Mouse (Mus musculus) forebrain, embryonic 15.5 days (tissue): Measurements from ENCODE around the gene Defb45. TPM values are rescaled to one million over a fixed set of nuclear protein-coding genes. Genes with fewer than 3 reads are reported as not detected.

Source experiments
- ATAC-seq: fragments of 200-750 bp; cut with Nextera tagmentation; replicated peaks from 2 replicates; pipeline ENCODE4 v1.8.0; 2017; ENCODE audit warnings: mild to moderate bottlenecking, moderate TSS enrichment, moderate library complexity
- H3K27ac ChIP-seq: fragments of 300-500 bp; sonication (generic); replicated peaks from 2 replicates; pipeline ENCODE4 v1.5.1; 2015; ENCODE audit warnings: mild to moderate bottlenecking, inconsistent platforms
- H3K27me3 ChIP-seq: fragments of 300-500 bp; sonication (generic); 2 replicates; pipeline ENCODE4 v1.6.1; 2015; ENCODE audit warnings: inconsistent platforms
- H3K36me3 ChIP-seq: fragments of 300-500 bp; sonication (generic); 2 replicates; pipeline ENCODE4 v1.6.1; 2015; ENCODE audit warnings: mild to moderate bottlenecking, inconsistent platforms
- H3K4me1 ChIP-seq: fragments of 300-500 bp; sonication (generic); 2 replicates; pipeline ENCODE4 v1.6.1; 2015; ENCODE audit warnings: inconsistent platforms
- H3K4me2 ChIP-seq: fragments of 300-500 bp; sonication (generic); replicated peaks from 2 replicates; pipeline ENCODE4 v1.6.1; 2015; ENCODE audit warnings: mild to moderate bottlenecking, inconsistent platforms
- H3K4me3 ChIP-seq: fragments of 300-500 bp; sonication (generic); 2 replicates; pipeline ENCODE4 v1.5.1; 2015; ENCODE audit warnings: mild to moderate bottlenecking, inconsistent platforms
- H3K9ac ChIP-seq: fragments of 300-500 bp; sonication (generic); replicated peaks from 2 replicates; pipeline ENCODE4 v1.6.1; 2015; ENCODE audit warnings: mild to moderate bottlenecking, inconsistent platforms
- H3K9me3 ChIP-seq: fragments of 300-500 bp; sonication (generic); 2 replicates; pipeline ENCODE4 v1.6.1; 2016; ENCODE audit warnings: inconsistent platforms
- WGBS: fragments of 180-500 bp; shearing (Covaris S2); methylation state at CpG from one replicate; pipeline ENCODE4 v1.1.7; 2015; ENCODE audit warnings: mixed read lengths; 5-methylcytosine and 5-hydroxymethylcytosine counted together
- polyA plus RNA-seq: library from polyadenylated mRNA; unstranded; fragments of >200 nt; fragmentation: Nextera tagmentation; extraction: Ambion mirVana; gene quantifications from 2 replicates; pipeline ENCODE4 v1.2.1, GENCODE M21; 2015

The Defb45 gene
- polyA plus RNA-seq, 1 experiment from 2014 or later: not detected

GRCm38 (mm10) chr2:152601275-152601960 lies 2.2 kb upstream of the Defb45 start:
- no peaks in the 10 kb centered on the region for H3K27me3 ChIP-seq
- H3K9me3 ChIP-seq: no peaks in the 10 kb centered on the region
- no peak for ATAC-seq
- no peak overlapping the region for H3K4me3 ChIP-seq
- no peak overlapping the region for H3K9ac ChIP-seq
- 71% methylated on average over 4 of the region's 4 CpGs for WGBS
- no peak overlapping the region for H3K27ac ChIP-seq
- H3K4me1 ChIP-seq: no peaks in the 10 kb centered on the region
- no peaks in the 10 kb centered on the region for H3K36me3 ChIP-seq
- H3K4me2 ChIP-seq: no peak overlapping the region

GRCm38 (mm10) chr2:152600076-152600475 lies 877 bp upstream of the Defb45 start:
- Histone ChIP-seq H3K9me3 (no peaks in the 10 kb centered on the region), H3K9ac (no peak overlapping the region), H3K4me2 (no peak overlapping the region), H3K27ac (no peak overlapping the region), H3K36me3 (no peaks in the 10 kb centered on the region), H3K4me1 (no peaks in the 10 kb centered on the region), H3K4me3 (no peak overlapping the region), H3K27me3 (no peaks in the 10 kb centered on the region)
- no peak for ATAC-seq
- 92% methylated on average over 6 of the region's 6 CpGs for WGBS

- WGBS: 36% methylated on average over 6 of the region's 6 CpGs
- H3K9ac ChIP-seq: no peak overlapping the region
- no peak for ATAC-seq
- no peaks in the 10 kb centered on the region for H3K27me3 ChIP-seq
- H3K36me3 ChIP-seq: no peaks in the 10 kb centered on the region
- H3K4me1 ChIP-seq: no peaks in the 10 kb centered on the region; the same call in 1 of the 2 replicates
- H3K9me3 ChIP-seq: no peaks in the 10 kb centered on the region
- no peak overlapping the region for H3K4me2 ChIP-seq
- H3K4me3 ChIP-seq: no peak overlapping the region
- no peak overlapping the region for H3K27ac ChIP-seq
Measured at GRCm38 (mm10) chr2:152589021-152589420, 10.2 kb downstream of the Defb45 start.

- Histone ChIP-seq H3K27ac (no peak overlapping the region), H3K36me3 (no peaks in the 10 kb centered on the region), H3K4me3 (no peak overlapping the region), H3K27me3 (no peaks in the 10 kb centered on the region), H3K9ac (no peak overlapping the region), H3K9me3 (no peaks in the 10 kb centered on the region), H3K4me1 (no peaks in the 10 kb centered on the region; the same call in 1 of the 2 replicates), H3K4me2 (no peak overlapping the region)
- 34% methylated on average over 2 of the region's 2 CpGs for WGBS
- no peak for ATAC-seq
Measured at GRCm38 (mm10) chr2:152588450-152588849, 10.7 kb downstream of the Defb45 start.

- Histone ChIP-seq H3K27me3 (no peaks in the 10 kb centered on the region), H3K9ac (no peak overlapping the region), H3K27ac (no peak overlapping the region), H3K4me1 (no peaks in the 10 kb centered on the region; the same call in 1 of the 2 replicates), H3K4me3 (no peak overlapping the region), H3K4me2 (no peak overlapping the region), H3K36me3 (no peaks in the 10 kb centered on the region), H3K9me3 (no peaks in the 10 kb centered on the region)
- ATAC-seq: no peak
- 75% methylated on average over 4 of the region's 4 CpGs for WGBS
Measured at GRCm38 (mm10) chr2:152586926-152587560, 12.2 kb downstream of the Defb45 start.

GRCm38 (mm10) chr2:152580612-152581011 lies 18.6 kb downstream of the Defb45 start:
- Histone ChIP-seq H3K36me3 (no peaks in the 10 kb centered on the region), H3K4me1 (no peaks in the 10 kb centered on the region), H3K9ac (no peak overlapping the region), H3K4me3 (no peak overlapping the region), H3K27ac (no peak overlapping the region), H3K9me3 (no peaks in the 10 kb centered on the region), H3K27me3 (no peaks in the 10 kb centered on the region), H3K4me2 (no peak overlapping the region)
- no peak for ATAC-seq
- 91% methylated on average over 11 of the region's 11 CpGs for WGBS

- H3K36me3 ChIP-seq: no peaks in the 10 kb centered on the region
- 75% methylated on average over 7 of the region's 7 CpGs for WGBS
- no peak within 1 kb of the TSS for H3K4me2 ChIP-seq
- no peaks in the 10 kb centered on the region for H3K27me3 ChIP-seq
- no peaks in the 10 kb centered on the region for H3K9me3 ChIP-seq
- H3K9ac ChIP-seq: no peak within 1 kb of the TSS
- no peak within 1 kb of the TSS for H3K4me3 ChIP-seq
- no peak within 1 kb of the TSS for H3K27ac ChIP-seq
- H3K4me1 ChIP-seq: no peaks in the 10 kb centered on the region
- no peak for ATAC-seq
Measured at GRCm38 (mm10) chr2:152580107-152580506, 19.1 kb downstream of the Defb45 start, which contains the start of gene Defb19. Gene Defb19, minus strand, starts transcription at chr2:152580312.

GRCm38 (mm10) chr2:152573484-152573883 lies 25.7 kb downstream of the Defb45 start:
- H3K9ac ChIP-seq: no peak overlapping the region
- H3K36me3 ChIP-seq: no peaks in the 10 kb centered on the region
- H3K27me3 ChIP-seq: no peaks in the 10 kb centered on the region
- H3K4me1 ChIP-seq: no peaks in the 10 kb centered on the region
- no peaks in the 10 kb centered on the region for H3K9me3 ChIP-seq
- 92% methylated on average over 8 of the region's 8 CpGs for WGBS
- no peak overlapping the region for H3K4me2 ChIP-seq
- H3K4me3 ChIP-seq: no peak overlapping the region
- no peak overlapping the region for H3K27ac ChIP-seq
- no peak for ATAC-seq

GRCm38 (mm10) chr2:152572114-152572794 lies 26.9 kb downstream of the Defb45 start, which contains the start of gene Defb21:
Gene Defb21, plus strand, starts transcription at chr2:152572744.
- no peak for ATAC-seq
- Histone ChIP-seq H3K36me3 (no peaks in the 10 kb centered on the region), H3K27me3 (no peaks in the 10 kb centered on the region), H3K27ac (no peak within 1 kb of the TSS), H3K4me1 (no peaks in the 10 kb centered on the region), H3K9me3 (no peaks in the 10 kb centered on the region), H3K4me2 (no peak within 1 kb of the TSS), H3K4me3 (no peak within 1 kb of the TSS), H3K9ac (no peak within 1 kb of the TSS)
- 63% methylated on average over 11 of the region's 11 CpGs for WGBS

GRCm38 (mm10) chr2:152570313-152570712 lies 28.9 kb downstream of the Defb45 start:
- no peaks in the 10 kb centered on the region for H3K27me3 ChIP-seq
- no peaks in the 10 kb centered on the region for H3K4me1 ChIP-seq
- 86% methylated on average over 6 of the region's 6 CpGs for WGBS
- no peak for ATAC-seq
- H3K36me3 ChIP-seq: no peaks in the 10 kb centered on the region
- H3K9ac ChIP-seq: no peak overlapping the region
- H3K4me2 ChIP-seq: no peak overlapping the region
- no peak overlapping the region for H3K4me3 ChIP-seq
- no peaks in the 10 kb centered on the region for H3K9me3 ChIP-seq
- H3K27ac ChIP-seq: no peak overlapping the region

GRCm38 (mm10) chr2:152569881-152570280 lies 29.3 kb downstream of the Defb45 start:
- Histone ChIP-seq H3K27me3 (no peaks in the 10 kb centered on the region), H3K4me2 (no peak overlapping the region), H3K4me3 (no peak overlapping the region), H3K9ac (no peak overlapping the region), H3K4me1 (no peaks in the 10 kb centered on the region), H3K9me3 (no peaks in the 10 kb centered on the region), H3K27ac (no peak overlapping the region), H3K36me3 (no peaks in the 10 kb centered on the region)
- no peak for ATAC-seq
- WGBS: 78% methylated on average over 4 of the region's 4 CpGs

GRCm38 (mm10) chr2:152569038-152569437 lies 30.2 kb downstream of the Defb45 start, which contains the start of gene Gm17416:
Gene Gm17416, plus strand, starts transcription at chr2:152569338.
- H3K27me3 ChIP-seq: no peaks in the 10 kb centered on the region
- H3K27ac ChIP-seq: no peak within 1 kb of the TSS
- no peak within 1 kb of the TSS for H3K9ac ChIP-seq
- H3K36me3 ChIP-seq: no peaks in the 10 kb centered on the region
- H3K9me3 ChIP-seq: no peaks in the 10 kb centered on the region
- no peaks in the 10 kb centered on the region for H3K4me1 ChIP-seq
- H3K4me2 ChIP-seq: no peak within 1 kb of the TSS
- H3K4me3 ChIP-seq: no peak within 1 kb of the TSS
- WGBS: 83% methylated on average over 5 of the region's 5 CpGs
- ATAC-seq: no peak
